Mouse (Mus musculus) testis, adult 2 months (tissue): ENCODE data around the gene Adgrl2.

Experiments
- CTCF ChIP-seq: fragments of 200-500 bp; IDR thresholded peaks from 2 replicates; pipeline ENCODE4 v1.5.1; 2012; ENCODE audit warnings: low read depth, mild to moderate bottlenecking, inconsistent platforms, low read length, moderate library complexity; ENCODE audit not compliant: control insufficient read depth, insufficient read depth, insufficient replicate concordance
- POLR2A ChIP-seq: fragments of 200-500 bp; IDR thresholded peaks from 2 replicates; pipeline ENCODE4 v1.6.1; 2012; ENCODE audit warnings: low read depth, mild to moderate bottlenecking, inconsistent platforms, low read length, moderate library complexity; ENCODE audit not compliant: control insufficient read depth

- TF ChIP-seq POLR2A (no peak), CTCF (no peak)
These were observed 69.5 kb downstream of the Adgrl2 start for GRCm38 (mm10) chr3:148920881-148921280.
